Mouse (Mus musculus) left cerebral cortex, adult 11 months (tissue): ENCODE measurements around the gene Dio3.

Experiments
- DNase-seq: peaks from one replicate; pipeline ENCODE4 v3.0.0; 2022; ENCODE audit warnings: low spot score

Gene Dio3

DNA sequence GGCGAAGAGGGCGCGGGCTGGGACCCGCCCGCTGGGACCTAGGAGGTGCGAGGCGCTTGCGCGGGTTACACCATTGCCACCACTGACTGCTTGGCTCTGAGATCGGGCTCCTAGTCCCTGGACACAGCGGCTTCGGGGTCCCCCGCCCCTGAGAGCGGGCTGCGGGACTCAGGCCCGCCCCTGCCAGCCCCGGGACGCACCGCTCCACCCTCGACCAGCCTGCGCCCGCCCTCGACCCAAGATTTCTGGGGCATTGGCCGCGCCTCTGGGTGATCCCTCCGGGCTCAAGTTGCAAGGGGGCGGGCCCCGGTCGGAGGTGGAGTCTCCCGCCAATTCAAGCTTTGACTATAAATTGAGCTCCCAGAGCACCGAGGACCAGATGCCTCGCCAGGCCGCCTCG is at the start of gene Dio3:
Gene Dio3 (plus strand): TSS at position 216 of the 400 bp plus-strand sequence.
- DNase-seq, result no peak

DNA sequence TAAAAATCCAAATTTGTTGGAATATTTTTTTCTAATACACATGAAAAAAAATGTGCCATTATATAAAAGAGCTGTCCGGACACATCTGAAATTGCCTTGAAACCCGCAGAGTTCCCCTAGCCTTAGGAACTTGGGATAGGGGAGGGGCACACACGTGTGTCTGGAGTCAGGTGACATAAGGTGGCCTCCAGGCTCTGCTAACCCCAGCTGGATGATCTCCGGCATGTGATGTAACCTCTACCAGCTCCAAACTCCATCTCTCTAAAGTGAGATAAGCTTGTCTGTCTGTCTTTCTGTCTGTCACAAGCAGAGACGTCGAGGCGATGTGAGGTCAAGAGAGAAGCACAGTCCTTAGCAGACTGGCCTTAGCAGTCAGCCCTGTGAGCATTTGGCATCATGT is 48.6 kb upstream of the Dio3 start:
- DNase-seq, result no peak

DNA sequence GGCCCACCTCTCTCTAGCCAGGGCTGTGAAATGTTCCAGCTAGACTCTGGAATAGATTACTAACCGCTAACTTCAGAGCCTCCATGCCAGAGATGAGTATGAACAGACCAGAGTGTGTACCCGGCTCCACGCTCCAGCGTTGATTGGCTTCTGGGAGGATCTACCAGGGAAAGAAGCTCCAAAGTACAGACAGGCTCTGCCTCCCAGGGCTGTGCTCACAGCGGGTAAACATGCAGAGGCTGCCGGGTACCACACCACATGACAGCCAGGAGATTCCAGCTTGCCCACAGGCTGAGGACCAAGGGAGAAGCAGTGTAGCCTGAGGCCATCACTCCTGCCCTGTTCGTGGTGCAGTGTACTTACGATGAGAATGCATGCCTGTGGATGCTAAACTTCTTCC is 48.1 kb upstream of the Dio3 start:
- no peak for DNase-seq

DNA sequence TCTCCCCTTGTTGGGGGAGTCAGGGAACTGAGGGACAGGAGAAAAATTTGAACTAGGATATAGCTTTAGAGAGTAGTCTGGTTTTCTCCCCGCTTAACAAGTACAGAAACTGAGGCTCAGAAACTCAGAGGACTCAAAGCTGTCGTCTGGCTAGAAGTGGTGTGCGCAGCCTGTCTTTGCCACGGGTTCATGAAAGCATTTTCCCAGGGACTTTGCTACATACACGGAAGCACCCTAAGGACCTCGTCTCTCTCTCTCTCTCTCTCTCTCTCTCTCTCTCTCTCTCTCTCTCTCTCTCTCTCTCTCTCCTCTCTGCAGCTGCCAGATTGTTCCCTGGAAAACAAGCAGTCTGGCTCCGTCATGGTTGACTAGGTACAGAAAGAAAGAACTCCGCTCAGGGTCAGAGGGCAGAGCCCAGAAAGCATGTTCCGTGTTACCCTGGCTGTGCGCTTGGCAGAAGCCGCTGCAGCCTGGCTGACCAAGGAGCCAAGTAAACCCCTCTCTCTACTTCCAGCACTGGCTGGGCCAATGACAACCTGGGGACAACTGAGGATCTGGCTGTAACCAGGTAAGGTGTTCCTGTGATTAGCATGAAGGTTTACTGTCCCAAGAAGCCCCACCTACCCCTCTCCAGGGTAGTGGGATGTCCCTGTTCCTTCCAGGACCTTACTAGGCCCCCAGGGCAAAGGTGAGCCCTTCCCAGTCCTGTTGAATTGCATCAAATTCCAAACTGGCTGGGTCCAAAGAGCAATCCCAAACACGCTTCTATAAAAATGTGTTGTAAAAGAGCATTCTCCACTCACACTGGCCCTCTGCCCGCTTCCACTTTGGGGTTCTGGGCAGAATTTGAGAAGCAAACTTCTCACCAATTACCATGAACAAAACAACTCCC is 46.9 kb upstream of the Dio3 start:
- DNase-seq, result no peak

DNA sequence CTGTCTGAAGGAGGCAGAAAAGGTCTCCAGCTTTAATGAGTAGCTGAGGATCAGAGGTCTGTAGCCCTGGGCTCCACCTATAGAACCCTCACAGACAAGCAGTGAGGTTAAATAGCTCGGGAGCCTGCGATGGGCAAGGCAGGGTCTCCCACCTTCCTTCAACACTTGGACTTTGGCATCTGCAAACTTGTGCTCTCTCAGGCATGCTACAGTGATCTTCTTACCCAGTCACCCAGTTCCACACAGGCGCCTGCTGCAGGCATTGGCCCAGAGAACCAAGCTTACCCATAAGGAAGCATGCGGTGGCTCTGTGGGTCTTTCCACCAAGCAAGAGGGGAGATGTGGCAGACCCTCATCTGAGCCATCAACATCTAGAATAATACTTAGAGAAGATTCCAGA is 43.0 kb upstream of the Dio3 start:
- DNase-seq, result no peak

DNA sequence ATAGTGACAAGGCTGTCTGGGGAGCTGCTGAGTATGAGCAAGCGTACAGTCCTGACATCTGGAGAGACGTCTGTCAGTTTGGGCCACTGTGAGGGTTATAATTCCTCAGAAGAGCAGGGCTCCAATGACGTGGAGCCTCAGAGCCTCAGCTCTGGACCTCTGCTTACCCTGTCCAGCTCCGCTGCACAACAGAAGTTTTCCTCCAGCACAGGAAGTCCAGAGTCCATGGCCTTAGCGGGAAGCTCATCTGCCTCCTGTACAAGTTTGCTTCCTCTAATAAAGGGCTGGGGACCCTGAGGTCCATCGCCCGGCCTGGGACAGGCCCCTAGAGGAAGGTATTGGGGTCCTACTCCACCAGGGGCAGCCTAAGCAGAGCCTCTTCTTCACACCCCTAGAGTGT is 41.8 kb upstream of the Dio3 start:
- DNase-seq, result no peak

DNA sequence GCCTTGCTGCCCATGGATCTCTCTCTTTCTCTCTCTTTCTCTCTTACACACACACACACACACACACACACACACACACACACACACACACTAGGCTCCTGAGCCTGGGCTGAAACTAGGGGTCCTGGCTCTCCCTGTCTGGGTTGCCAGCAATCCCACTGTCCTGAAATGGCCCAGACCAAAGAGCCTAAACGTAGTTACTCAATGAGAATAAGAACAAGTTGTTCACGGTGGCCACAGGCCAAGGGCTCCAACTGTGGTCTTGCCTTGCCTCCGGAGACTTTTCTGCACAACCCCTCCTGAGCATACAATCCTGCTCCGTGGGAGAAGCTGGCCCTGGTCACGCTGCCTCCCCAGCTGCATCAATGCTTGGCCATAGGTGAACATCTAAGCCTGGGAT is 39.5 kb upstream of the Dio3 start:
- no peak for DNase-seq

DNA sequence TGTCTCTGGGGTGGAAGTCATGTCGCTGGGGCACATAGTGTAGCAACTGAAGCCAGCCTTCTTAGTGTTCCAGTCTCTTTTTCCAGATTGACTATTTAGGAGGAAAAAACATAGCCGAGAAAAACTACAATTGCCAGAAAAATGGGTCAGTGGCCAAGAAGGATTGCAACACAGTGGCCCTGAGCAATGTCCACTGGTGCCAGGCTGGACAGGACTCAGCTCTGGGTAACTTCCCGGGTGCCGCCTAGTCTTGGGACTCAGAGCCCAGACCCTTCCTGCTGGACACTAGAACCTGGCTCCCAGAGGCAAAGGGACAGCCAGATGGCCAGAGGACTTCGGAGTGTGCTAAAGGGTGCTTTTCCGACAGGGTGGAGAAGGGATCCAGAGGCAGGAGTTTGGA is 34.3 kb upstream of the Dio3 start:
- DNase-seq, result no peak

DNA sequence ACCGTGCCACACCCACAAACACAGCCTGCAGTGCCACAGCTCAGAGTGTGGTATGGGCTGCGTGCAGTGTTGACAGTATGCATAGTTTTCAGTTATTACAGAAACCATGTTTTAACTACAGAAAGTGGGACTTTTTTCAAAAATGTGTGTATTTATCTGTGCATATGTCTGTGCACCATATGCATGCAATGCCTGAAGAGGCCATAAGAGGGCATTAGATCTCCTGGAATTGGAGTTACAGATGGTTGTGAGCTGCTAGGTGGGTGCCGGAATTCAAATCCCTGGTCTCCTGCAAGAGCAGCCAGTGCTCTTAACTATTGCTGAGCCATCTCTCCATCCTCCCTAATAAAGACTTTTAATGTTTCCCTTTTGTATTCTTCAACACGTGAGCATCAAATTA is 33.4 kb upstream of the Dio3 start:
- no peak for DNase-seq

DNA sequence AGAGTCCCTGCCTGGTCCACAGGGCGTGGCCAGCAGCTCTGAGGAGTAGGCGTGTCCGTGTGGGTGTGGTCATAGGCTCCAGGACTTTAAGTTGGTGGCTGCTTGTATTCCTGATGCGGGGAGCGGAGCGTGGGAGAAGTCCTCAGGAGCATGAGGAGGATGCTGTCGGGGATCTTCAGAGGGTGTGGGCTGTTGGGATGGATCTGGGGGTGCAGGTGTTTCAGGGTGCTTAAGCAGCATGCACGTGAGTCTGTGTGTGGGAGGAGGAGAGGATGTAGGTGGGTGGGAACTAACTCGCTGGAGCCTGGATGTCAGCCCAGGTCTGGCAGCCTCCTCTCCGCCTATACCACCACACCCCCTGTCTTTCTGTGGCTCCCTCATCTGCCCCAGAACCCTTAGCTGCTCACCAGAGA is 26.7 kb upstream of the Dio3 start:
- DNase-seq, result peak; percentile 8

DNA sequence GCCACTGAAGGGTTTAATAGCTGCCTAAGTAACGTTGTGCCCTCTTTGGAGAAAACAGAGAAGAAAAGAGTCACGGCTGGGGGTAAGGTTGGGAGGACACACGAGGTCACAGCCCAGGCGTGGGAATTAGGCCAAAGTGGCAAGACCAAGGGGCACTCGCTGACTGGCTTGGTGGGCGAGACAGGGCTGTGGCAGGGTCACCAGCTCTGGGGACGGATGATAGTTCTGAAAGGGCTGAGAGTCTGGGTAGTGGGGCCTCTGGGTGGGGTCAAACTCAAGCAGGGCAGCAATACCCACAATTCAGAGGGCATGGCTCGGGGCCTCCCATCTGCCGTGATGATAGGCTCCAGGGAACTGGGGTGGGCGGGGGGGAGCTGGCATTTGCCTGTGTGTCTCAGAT is 23.1 kb upstream of the Dio3 start:
- DNase-seq, result no peak

DNA sequence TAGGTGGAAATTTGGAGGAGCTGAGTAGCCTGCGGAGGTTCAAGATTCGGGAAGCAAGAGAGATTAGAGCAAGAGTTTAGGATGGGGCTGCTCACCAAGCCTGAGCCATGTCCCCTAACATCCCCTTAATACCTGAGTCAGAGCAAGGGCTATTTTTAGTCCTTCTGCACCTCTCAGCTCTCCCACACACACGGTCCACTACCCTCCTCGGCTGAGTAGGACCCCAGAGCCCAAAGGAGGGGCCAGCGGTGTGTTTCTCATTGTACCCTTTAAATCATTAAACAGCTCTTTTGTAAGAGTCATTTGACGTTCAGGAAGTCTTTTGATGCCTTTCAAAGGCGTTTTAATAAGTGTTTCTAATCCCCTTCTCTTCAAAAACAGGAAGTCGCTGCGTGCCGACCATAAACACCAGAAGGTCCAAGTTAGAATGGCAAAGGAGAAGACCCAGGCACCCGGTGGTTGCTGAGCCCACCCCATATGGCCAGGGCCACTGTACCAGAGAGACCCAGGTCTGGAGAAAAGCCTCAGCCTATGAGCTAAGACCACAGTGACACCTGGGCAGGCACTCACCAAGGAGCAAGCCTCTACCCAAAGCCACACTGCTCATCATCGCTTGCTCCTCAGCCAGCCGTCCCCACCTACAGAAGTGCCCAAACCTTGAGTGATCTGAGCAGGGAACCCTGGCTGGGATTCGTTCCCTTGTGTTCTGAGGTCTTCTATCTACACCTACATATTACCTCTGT is 22.2 kb upstream of the Dio3 start:
- no peak for DNase-seq

DNA sequence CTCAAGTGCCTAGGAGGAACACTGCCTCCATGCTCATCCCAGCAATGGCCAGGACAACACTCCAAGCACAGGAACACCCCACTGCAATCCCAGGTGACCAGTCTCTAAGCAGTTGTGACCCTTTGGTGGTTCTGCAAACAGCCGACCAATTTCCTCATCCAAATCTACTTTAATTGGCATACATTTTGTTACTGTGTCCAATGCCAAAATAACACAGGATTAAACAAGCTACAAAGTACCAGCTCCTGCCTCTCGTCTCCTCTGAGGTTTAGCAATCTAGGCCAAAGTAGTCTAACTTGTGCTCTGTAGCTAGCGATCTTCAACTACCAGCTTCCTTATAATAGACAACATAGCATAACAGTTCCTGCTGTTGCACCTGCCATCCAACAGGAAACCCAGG is 10.6 kb upstream of the Dio3 start:
- no peak for DNase-seq

DNA sequence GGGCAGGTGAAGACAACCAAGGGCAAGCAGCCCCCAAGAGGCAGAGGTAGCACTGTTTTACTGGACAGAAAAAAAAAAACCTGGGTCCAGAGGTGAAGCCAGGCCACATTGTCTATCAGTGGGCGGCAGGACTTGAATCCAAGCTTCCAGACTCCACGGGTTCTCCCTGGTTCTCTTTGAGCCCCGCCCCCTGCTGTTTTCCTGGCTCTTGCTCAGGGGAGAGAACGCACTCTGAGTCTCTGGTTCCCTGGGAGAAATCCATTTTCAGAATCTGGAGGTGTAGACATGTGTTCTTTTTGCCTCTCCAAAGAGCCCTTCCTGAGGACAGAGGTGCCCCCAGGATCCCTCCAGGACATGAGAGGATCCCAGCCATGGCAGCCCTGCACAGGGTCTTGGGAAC is 9.2 kb upstream of the Dio3 start:
- no peak for DNase-seq

DNA sequence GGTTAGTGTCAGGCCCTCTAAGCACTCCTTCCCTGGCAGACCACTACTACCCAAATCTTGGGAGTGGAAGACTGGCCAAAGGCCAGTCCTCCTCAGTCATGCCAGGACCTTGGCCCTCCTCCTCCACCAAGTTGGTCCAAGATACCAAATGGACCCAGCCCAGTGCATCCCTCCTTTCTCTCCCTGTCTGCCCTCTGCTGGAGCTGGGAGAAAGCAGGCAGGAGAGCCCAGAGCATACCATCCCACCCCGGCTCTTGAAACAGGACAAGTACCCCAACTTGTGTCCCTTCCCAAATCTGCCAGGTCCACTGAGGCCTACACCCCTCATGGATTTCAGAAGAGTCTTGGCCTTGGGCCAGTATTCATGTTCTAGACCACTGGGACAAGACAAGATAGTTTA is 2.8 kb upstream of the Dio3 start:
- DNase-seq, result no peak

DNA sequence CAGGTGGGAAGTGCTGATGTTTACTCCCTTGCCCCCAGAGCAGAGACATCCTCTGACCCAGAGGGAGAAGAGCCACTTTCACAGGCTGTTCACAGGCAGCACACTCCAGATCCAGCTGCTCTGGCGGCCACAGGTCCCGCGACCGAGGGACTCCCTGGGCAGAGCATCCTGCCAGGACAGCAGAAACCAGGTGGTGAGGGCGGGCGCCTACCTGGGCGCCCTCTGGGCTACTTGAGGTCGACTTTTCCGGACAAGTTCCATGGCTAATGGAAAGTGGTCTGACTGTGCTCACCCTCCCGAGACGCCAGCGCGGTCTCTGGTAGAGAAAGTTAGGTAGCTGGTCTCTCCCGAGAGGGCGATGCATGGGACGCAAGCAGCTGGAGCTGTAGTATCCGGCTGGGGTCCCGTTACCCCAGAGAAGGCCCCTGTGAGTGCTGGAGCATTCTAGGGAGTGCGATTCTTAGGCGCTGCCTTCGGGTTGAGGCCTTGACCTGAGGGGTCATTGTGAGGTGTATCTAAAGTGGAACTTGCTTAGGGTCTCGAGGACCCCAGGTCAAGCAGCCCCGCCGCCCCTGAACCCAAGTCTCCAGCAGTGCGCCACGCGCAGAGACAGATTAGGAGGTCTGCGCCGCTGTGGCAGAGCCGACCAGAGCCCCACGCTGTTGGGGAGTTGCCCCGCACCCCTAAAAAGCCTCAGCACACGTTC is 1.5 kb upstream of the Dio3 start:
- no peak for DNase-seq

DNA sequence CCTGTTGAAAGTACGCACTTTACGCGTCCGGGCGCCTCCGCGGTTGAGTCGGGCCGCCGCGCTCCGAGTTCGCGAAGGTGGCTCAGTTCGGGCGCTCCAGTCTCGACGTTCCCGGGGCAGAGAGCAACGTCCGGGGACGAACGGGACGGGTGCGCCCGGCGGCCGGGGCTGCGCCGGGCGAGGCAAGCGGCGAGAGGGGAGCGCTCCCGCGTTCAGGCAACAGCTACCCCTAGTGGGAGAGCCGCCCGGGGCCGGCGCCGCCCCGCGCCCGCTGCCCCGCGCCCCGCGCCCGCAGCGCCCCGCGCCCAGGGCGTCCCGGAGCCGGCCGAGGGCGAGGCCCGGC is 932 bp upstream of the Dio3 start:
- DNase-seq, result no peak

DNA sequence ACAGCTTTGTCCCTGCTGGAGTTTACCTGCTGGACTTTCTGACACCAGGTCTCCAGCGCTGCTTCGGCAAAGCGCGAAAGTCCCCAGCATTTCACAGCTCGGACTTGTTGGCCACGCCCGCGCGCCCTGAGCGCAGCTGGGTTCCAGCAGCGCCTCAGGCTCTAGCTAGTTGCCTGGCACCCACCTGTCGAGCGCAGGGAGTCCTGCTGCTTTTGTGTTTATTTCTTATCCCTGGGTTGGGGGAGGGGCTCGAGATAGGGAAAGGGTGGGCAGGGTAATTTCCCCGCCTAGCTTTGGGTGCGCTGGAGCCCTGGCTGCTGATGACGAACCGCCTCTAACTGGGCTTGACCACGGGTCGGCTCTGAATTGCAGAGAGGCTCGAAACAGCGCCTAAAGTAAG is 1.5 kb downstream of the Dio3 start:
- no peak for DNase-seq

DNA sequence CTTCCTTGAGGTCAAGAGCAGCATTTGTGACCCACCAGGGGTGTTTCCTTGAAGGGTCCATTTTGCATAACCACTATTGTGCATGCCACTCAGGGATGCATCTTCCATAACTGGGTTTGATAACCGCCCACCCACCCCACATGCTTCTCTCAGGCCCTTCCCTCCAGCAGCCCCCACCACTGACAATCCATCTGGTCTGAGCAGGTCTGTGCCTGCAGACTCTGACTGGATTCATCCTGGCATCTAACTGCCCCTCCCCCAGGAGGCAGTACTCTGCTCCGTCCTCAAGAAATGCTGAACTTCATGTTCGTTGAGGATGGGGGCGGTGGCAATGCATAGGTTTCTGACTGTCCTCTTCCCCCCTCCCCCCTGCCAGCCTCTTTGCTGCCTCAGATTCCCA is 4.9 kb downstream of the Dio3 start:
- no peak for DNase-seq

DNA sequence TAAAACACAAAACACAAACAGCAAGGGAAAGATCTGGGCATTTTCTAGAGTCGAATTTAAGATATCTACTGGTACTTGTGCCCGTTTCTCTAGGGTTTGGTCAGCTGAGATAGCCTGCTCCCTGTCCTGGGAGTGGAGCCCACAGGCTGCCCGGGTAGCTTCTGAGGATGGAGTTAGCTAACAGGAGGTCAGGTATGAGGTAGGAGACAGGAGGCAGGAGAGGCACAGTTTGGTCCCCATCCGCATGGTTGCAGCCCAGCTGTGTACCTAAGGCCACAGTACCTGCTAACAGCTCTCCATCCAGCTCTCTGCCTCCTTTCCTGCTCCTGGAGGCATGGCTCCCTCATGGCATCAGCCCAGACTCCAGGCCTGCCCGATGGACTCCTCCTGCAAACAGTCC is 13.9 kb downstream of the Dio3 start:
- DNase-seq, result no peak

DNA sequence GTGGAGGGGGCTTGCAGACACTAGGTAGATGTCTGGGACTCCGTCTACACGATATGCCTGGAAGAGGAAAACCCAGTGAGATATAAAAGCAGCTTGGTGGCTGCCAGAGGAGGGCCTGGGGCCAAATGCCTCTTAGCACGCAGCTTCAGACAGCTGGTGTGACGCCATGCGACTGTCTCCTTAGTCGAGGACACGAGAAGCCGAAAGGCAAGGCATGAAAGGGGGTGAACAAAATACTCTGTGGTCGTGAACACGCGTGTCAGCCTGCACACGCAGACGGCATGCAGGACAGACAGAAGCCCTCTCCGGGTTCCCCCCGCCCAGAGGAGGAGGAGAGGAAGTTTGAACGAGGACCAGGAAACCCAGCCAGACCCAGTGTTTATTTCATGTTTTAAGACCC is 16.0 kb downstream of the Dio3 start:
- no peak for DNase-seq

DNA sequence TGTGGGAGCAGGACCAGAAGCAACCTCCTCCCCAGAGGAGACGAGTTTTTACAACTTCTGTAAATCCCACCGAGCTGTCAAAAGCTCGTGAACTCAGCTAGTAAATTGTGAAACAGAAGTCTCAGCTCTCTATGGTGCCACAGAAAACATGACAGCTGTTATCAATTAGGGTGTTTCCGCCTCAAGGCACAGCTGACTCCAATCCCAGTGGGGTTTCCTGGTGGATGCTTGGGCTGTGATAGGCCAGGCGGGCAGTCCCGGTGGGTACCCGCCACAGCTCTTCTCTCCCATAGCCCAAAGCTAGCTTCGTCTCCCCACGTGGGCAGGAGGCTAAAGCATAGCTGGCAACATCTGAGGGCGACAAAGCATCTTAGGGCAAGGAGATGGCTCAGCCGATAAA is 19.8 kb downstream of the Dio3 start:
- DNase-seq, result no peak

DNA sequence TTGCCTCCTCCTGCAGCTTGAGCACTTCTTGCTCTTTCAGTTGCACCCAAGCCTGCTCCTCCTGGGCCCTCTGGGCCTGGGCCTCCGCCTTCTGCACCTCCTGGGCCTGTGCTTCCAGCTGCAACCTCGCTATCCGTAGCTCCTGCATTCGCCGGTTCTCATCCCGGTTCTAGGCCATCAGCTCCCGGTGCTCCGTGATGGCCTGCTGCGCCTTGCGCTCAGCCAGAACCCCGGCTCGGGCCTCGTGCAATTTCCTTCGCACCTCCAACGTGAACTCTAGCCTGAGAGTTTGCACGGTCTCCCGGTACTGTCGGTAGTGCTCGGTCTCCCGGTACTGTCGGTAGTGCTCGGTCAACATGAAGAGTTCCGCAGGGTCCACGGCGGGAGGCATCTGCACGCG is 40.8 kb downstream of the Dio3 start:
- DNase-seq, result no peak
